Mouse (Mus musculus): ENCODE data around the gene Lpin1. TPM values are rescaled to one million over a fixed set of nuclear protein-coding genes. Genes with fewer than 3 reads are reported as not detected.
A peak's percentile ranks its signal among the peaks of the same experiment; 100 is the strongest.

The Lpin1 gene
- polyA plus RNA-seq, 1 experiment from 2014 or later, result 5.7 TPM

DNA sequence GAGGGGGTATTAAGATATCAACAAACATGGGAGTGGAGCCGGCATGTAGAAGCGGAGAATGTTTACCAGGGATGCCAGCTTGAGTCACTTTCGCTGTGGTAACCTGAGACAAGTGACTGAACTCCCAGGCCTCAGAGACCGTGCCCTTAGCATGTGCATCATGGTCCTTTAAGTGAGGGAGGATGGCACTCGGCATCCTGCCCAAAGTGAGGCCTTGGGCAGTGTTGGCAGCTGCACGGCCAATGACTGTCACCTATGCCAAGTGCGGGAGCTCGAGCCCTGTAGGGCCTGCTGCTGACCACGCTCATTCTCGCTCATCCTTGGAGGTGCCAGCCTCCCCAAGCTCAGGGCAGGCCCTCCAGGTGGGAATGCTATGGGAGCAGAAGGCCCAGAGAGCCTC lies 48.1 kb downstream of the Lpin1 start:
- Histone ChIP-seq H3K4me1 (peaks cover 7% of the 10 kb centered on the region; the same call in 1 of the 2 replicates), H3K9ac (no peak overlapping the region), H3K4me3 (no peak overlapping the region), H3K9me3 (no peaks in the 10 kb centered on the region), H3K36me3 (peaks cover 57% of the 10 kb centered on the region), H3K4me2 (no peak overlapping the region), H3K27me3 (no peaks in the 10 kb centered on the region), H3K27ac (no peak overlapping the region)
- WGBS, result 93% methylated on average over 10 of the region's 10 CpGs
- no peak for ATAC-seq (ENCODE audit: insufficient number of reproducible peaks, low FRiP score, low TSS enrichment, low read depth)

DNA sequence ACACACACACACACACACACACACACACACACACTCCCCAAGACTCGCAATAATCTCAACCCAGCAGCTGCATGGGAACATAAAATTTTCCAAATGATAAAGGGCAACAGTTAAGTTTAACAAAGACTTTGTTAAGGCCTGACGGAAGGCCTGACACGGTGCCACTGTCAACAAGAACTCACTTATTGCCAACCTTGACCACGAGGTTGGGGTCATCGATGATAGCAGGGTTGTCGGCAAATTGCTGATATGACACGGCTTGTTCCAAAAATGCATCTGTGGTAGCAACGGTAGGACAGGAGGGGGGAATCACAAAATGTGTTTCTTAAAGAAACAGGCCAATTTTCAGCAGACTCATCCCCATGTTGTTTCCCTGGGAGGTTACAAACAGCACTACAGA lies 48.6 kb downstream of the Lpin1 start:
- Histone ChIP-seq H3K36me3 (peaks cover 55% of the 10 kb centered on the region), H3K9ac (no peak overlapping the region)
- 88% methylated on average over 8 of the region's 8 CpGs for WGBS

DNA sequence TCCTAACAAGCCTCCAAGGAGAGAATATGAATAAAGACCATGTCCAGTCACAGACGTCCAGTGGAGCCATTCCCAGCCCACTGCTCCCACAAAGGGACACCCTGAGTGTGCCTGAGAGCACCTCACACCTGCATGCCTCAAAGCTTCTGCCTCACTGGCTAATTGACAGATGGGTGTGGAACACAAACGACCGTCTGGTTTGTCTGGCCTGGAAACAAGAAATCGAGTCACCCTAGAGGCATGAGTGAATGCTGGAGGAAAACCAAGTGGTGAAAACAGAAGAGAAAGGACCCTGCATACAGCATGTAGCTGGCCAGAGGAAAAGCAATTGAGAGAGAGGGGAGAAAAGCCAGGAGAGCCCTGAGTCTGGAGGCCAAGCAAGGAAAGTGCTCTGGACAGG lies 53.5 kb downstream of the Lpin1 start:
- Histone ChIP-seq H3K4me3 (no peak overlapping the region), H3K36me3 (peaks cover 25% of the 10 kb centered on the region), H3K27ac (peak overlapping the region; percentile 19; the same call in 1 of the 2 replicates), H3K9me3 (no peaks in the 10 kb centered on the region), H3K9ac (no peak overlapping the region), H3K4me2 (no peak overlapping the region), H3K27me3 (no peaks in the 10 kb centered on the region), H3K4me1 (peaks cover 12% of the 10 kb centered on the region; the same call in 1 of the 2 replicates)
- ATAC-seq (ENCODE audit: insufficient number of reproducible peaks, low FRiP score, low TSS enrichment, low read depth), result peak; percentile 64; the same call in 1 of the 2 replicates
- WGBS, result 11% methylated on average over 4 of the region's 4 CpGs

More for the DNA sequence above, 48.6 kb downstream of the Lpin1 start:
- Histone ChIP-seq H3K27ac (no peak overlapping the region), H3K4me2 (no peak overlapping the region), H3K4me3 (no peak overlapping the region), H3K4me1 (peaks cover 11% of the 10 kb centered on the region; the same call in 1 of the 2 replicates), H3K9me3 (no peaks in the 10 kb centered on the region), H3K27me3 (no peaks in the 10 kb centered on the region)
- no peak for ATAC-seq (ENCODE audit: insufficient number of reproducible peaks, low FRiP score, low TSS enrichment, low read depth)

DNA sequence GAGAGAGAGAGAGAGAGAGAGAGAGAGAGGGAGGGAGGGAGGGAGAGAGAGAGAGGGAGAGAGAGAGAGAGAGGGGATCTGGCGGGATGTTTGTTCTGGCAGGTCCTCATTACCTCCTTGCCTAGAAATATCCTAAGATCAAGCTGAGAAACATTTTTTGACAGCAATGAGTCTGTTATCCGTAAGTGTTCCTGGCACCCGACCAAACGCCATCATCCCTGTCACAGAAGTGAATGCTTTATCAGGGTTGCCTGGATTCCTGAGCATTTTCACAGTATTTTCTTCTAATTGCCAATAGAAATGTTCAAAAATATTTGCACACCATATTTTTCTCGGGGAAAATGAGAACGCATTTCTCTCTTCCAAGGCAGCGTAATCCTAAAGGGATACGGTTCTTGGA lies 56.6 kb downstream of the Lpin1 start:
- Histone ChIP-seq H3K9ac (no peak overlapping the region), H3K4me1 (peaks cover 17% of the 10 kb centered on the region), H3K27ac (no peak overlapping the region), H3K36me3 (0 out of 2 replicates have a peak, but pooled peaks cover 8% of the 10 kb centered on the region), H3K27me3 (no peaks in the 10 kb centered on the region), H3K9me3 (no peaks in the 10 kb centered on the region), H3K4me3 (no peak overlapping the region), H3K4me2 (no peak overlapping the region)
- WGBS, result 58% methylated on average over 8 of the region's 8 CpGs
- ATAC-seq (ENCODE audit: insufficient number of reproducible peaks, low FRiP score, low TSS enrichment, low read depth), result no peak

DNA sequence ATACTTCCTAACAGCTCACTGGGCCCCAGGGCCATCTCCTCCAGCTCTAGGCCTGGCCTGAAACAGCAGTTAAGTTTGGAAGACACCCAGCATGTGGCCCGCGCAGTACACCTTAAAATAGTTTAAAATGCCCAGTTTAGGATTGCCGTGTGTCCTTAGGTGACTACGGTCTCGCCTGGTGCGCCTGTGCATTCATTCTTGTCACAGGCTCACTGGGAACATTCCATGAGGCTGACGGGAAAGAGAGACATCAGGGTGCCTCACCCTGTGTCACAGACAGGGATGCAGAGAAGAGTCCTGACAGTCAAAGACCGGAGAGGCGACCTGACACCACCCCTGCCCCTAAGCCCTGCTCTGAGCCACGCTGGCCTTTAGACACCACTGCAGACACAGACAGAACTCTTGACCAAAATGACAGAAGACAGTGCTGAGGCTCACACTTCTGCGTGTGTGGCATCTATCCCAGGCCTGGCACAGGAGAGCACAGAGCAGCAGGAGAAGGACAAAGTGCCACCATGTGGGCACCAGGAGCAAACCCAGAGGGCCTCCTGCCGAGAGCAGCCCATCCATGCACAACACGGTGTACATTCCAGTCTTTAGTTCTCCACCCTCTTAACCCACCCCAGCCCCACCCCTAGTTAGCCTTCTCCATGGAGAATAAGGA lies 58.5 kb downstream of the Lpin1 start:
- H3K9me3 ChIP-seq, result no peaks in the 10 kb centered on the region
- ATAC-seq (ENCODE audit: insufficient number of reproducible peaks, low FRiP score, low TSS enrichment, low read depth), result no peak
- no peak overlapping the region for H3K4me3 ChIP-seq
- H3K9ac ChIP-seq, result no peak overlapping the region
- WGBS, result 84% methylated on average over 13 of the region's 13 CpGs
- peaks cover 23% of the 10 kb centered on the region for H3K36me3 ChIP-seq
- H3K27me3 ChIP-seq, result no peaks in the 10 kb centered on the region
- H3K27ac ChIP-seq, result no peak overlapping the region
- H3K4me2 ChIP-seq, result no peak overlapping the region
- peaks cover 9% of the 10 kb centered on the region for H3K4me1 ChIP-seq

DNA sequence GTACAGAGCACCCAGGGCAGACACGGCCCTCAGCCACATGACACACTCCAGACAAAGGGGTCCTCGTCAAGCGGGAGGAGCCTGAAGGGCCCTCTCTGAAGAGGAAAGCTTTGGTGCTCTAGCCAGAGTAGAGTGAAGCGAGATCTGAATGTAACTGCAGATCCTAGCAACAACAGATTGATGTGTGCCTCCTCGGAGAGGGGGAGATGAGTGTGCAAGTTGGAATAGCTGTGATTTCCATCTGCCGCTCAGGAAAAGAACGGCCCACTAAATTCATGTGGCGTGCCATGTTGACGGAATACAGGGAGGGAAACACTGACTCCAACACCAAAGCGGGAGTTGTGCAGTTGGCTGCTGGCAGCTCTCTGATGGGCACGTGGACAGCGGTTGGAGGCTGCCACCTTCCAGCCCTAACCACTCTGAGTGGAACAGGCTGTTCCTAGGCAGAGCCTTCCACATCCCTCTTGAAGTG lies 59.7 kb downstream of the Lpin1 start:
- Histone ChIP-seq H3K9ac (no peak overlapping the region), H3K27ac (no peak overlapping the region), H3K36me3 (peaks cover 35% of the 10 kb centered on the region), H3K27me3 (no peaks in the 10 kb centered on the region), H3K4me3 (no peak overlapping the region), H3K4me1 (peaks cover 6% of the 10 kb centered on the region), H3K4me2 (no peak overlapping the region), H3K9me3 (no peaks in the 10 kb centered on the region)
- 60% methylated on average over 12 of the region's 12 CpGs for WGBS
- no peak for ATAC-seq (ENCODE audit: insufficient number of reproducible peaks, low FRiP score, low TSS enrichment, low read depth)

DNA sequence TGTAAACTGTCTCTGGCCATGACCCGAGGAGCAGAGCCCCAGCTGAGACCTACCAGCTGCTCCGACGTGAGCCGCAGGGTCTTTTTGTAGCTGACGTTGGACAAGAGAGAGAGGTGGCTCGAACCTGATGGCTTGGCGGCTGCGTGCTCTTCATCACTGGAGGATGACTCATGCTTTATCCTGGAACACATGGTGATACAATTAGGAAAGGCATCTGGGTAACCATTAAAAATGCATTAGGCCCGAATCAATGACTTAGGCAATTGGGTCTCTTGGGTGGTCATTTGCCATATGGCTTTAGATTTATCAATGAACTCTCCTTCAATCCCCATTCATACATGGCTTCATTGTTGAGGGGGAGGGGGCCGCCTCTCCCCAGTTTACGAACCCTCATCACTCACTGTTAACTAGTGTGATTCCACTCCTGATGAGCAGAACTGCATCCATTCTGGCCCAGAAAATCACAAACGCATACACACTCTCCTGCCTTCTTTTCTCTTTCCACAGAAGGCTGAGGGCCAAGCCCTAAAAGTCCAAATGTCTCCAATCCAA lies 61.9 kb downstream of the Lpin1 start:
- 76% methylated on average over 12 of the region's 12 CpGs for whole genome bisulfite sequencing
- Histone ChIP-seq H3K4me3 (no peak overlapping the region), H3K36me3 (peaks cover 49% of the 10 kb centered on the region), H3K9ac (no peak overlapping the region), H3K4me1 (peaks cover 6% of the 10 kb centered on the region), H3K27ac (no peak overlapping the region), H3K4me2 (no peak overlapping the region), H3K27me3 (no peaks in the 10 kb centered on the region), H3K9me3 (no peaks in the 10 kb centered on the region)
- ATAC-seq (ENCODE audit: insufficient number of reproducible peaks, low FRiP score, low TSS enrichment, low read depth), result no peak

DNA sequence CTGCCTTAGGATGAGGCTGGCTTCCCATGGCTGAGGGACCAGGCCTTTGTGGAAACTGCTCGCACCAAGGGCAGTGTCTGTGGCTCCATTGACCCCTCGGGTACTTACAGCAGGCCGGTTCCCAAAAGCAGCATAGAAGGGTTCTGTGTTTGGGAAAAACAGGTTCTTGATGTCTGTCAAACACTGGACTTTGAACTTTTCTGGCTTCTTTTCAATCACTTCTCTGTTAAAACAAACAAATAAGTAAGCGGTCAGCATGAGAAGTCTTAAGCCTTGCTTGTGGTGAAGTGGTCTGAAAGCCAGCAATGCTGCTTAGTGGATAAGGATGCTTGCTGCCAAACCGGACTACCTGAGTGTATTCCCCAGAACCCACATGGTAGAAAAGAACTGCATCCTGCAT lies 69.2 kb downstream of the Lpin1 start:
- no peaks in the 10 kb centered on the region for H3K27me3 ChIP-seq
- no peak overlapping the region for H3K4me3 ChIP-seq
- WGBS, result 87% methylated on average over 5 of the region's 5 CpGs
- H3K27ac ChIP-seq, result no peak overlapping the region
- H3K36me3 ChIP-seq, result peaks cover 44% of the 10 kb centered on the region
- no peak overlapping the region for H3K4me2 ChIP-seq
- peaks cover 13% of the 10 kb centered on the region for H3K4me1 ChIP-seq
- no peak overlapping the region for H3K9ac ChIP-seq
- ATAC-seq (ENCODE audit: insufficient number of reproducible peaks, low FRiP score, low TSS enrichment, low read depth), result no peak
- H3K9me3 ChIP-seq, result no peaks in the 10 kb centered on the region

DNA sequence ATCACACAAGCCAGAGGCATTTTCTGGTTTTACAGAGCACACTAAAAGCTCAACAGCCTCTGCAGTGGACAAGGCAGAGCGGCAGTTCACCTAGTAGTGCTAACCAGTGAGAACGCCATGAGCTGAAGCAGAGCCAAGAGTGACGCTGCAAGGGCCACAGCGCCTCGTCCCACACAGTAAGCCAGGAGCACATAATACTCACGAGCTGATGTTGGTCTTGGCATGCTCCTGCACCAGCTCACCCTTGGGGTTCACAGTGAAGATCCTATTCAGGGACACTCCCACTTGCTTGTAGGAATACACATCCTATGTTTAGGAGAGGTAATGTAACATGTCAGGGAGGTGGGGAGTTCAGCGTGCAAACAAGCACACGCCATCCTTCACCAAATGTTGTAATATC lies 70.1 kb downstream of the Lpin1 start:
- Histone ChIP-seq H3K27me3 (no peaks in the 10 kb centered on the region), H3K4me1 (peaks cover 13% of the 10 kb centered on the region), H3K4me2 (no peak overlapping the region), H3K36me3 (peaks cover 39% of the 10 kb centered on the region), H3K4me3 (no peak overlapping the region), H3K27ac (peak overlapping the region; percentile 23; the same call in 1 of the 2 replicates), H3K9me3 (no peaks in the 10 kb centered on the region), H3K9ac (no peak overlapping the region)
- WGBS, result 45% methylated on average over 8 of the region's 8 CpGs
- no peak for ATAC-seq (ENCODE audit: insufficient number of reproducible peaks, low FRiP score, low TSS enrichment, low read depth)

DNA sequence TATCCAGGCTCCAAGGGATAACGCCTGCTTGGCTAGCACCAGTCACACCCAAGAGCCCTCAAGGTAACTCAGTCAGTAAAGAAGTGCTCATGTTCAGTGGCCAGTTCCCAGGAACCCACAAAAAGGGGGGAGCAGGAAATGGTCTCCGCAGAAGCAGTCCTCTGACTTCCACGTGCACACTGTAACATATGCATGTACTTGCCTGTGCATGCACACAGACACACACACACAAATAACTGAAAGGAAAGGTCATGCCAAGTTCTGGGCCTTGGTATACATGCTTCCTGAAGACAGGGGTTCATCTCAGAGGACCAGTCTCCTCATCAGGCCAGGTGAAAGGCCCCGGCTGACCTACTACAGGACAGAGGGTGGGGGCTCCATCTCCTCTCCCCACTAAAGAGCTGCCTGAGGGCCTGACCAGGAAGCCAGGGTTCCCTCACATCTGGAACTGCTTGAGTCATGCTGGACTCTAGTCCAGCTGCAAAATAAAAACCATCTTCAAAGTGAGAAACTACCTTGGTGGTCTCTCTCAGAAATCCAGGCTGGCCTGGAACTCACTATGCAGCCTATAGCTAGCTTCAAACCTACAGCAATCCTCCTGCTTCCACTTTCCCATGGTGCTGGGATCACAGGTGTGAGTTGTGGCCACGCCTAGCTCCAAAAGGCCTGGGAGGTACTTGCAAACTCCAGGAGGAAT lies 70.7 kb downstream of the Lpin1 start:
- Histone ChIP-seq H3K27me3 (no peaks in the 10 kb centered on the region), H3K4me3 (no peak overlapping the region), H3K27ac (peak overlapping the region; percentile 23), H3K9ac (peak overlapping the region; percentile 1; the same call in 1 of the 2 replicates), H3K9me3 (no peaks in the 10 kb centered on the region), H3K4me1 (peaks cover 13% of the 10 kb centered on the region), H3K4me2 (no peak overlapping the region), H3K36me3 (peaks cover 36% of the 10 kb centered on the region)
- peak; percentile 48; the same call in 1 of the 2 replicates for ATAC-seq (ENCODE audit: insufficient number of reproducible peaks, low FRiP score, low TSS enrichment, low read depth)
- WGBS, result 31% methylated on average over 5 of the region's 5 CpGs

DNA sequence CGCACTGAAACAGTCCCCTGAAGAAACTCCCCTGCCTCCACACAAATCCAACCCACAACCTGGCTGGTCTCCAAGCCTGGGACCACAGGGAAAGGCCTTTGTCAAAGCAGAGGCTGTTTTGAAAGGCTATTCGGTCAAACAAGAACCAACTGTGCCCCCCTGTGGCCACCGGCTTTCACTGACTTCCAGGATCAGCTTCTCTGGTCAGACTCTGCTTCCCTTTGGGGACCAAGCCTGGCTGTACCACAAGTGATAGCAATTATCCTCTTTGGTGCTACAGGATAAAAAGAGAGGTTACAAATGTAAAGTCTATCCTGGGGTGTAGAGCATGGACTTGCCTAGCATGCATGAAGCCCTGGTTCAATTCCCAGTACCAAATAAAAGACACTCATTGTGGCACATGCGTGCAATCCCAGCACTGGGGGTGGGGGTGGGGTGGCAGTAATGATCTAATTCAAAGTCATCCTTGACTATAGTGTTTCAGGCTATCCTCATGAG lies 77.4 kb downstream of the Lpin1 start:
- no peak overlapping the region for H3K4me2 ChIP-seq
- peak; percentile 60 for ATAC-seq (ENCODE audit: insufficient number of reproducible peaks, low FRiP score, low TSS enrichment, low read depth)
- no peak overlapping the region for H3K9ac ChIP-seq
- 27% methylated on average over 4 of the region's 4 CpGs for WGBS
- peaks cover 18% of the 10 kb centered on the region for H3K4me1 ChIP-seq
- peak overlapping the region; percentile 51; the same call in 1 of the 2 replicates for H3K27ac ChIP-seq
- H3K36me3 ChIP-seq, result peaks cover 16% of the 10 kb centered on the region
- no peaks in the 10 kb centered on the region for H3K9me3 ChIP-seq
- no peak overlapping the region for H3K4me3 ChIP-seq
- no peaks in the 10 kb centered on the region for H3K27me3 ChIP-seq

DNA sequence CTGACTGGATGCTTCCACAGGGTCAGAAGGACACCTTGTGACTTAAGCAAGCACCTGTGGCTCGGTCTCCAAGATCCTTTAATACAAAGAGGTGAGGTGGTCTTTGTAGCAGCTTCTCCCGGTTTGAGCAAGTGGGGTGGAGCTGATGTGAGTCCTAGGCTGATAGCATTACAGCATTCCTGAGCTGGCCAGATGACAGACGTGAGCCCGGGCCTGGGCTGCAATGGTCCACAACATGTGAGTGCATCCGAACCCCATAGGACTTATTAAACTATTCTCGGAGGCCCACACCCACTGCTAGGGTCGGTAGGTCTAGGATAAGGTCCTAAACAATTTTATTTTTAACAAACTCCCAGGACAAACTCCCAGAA lies 77.9 kb downstream of the Lpin1 start:
- no peaks in the 10 kb centered on the region for H3K27me3 ChIP-seq
- ATAC-seq (ENCODE audit: insufficient number of reproducible peaks, low FRiP score, low TSS enrichment, low read depth), result 0 out of 2 replicates have a peak, but pooled peaks have one; percentile 22
- no peak overlapping the region for H3K4me2 ChIP-seq
- H3K4me3 ChIP-seq, result no peak overlapping the region
- peaks cover 18% of the 10 kb centered on the region for H3K4me1 ChIP-seq
- no peak overlapping the region for H3K9ac ChIP-seq
- WGBS, result 32% methylated on average over 7 of the region's 7 CpGs
- H3K36me3 ChIP-seq, result peaks cover 10% of the 10 kb centered on the region
- no peaks in the 10 kb centered on the region for H3K9me3 ChIP-seq
- peak overlapping the region; percentile 51 for H3K27ac ChIP-seq

Measured in limb, embryonic 15.5 days (tissue).